ENCODE assay signal across 9 mouse cellular contexts in genomic region chr5:75933521-75934044, GRCm38 (mm10). TPM values are rescaled to one million over a fixed set of nuclear protein-coding genes. Genes with fewer than 3 reads are reported as not detected.
A peak's percentile ranks its signal among the peaks of the same experiment; 100 is the strongest.
DNase-seq lines count a peak whose midpoint lies in the region; ATAC-seq and TF ChIP-seq lines count a peak whose summit lies in the region.
"Had no signal": no experiment of that assay in that cellular context is flagged by ENCODE, and none has a peak within 500 bp of the region (broad histone marks: within the 10 kb centered on the region; RNA-seq: fewer than 3 reads in every experiment).

No protein-coding gene starts in this region.

- no peaks in the 10 kb centered on the region for H3K9me3 ChIP-seq in kidney, embryonic 14.5 days (ENCODE audit: control insufficient read depth, low read length)
- H3K9me3 ChIP-seq in heart, postnatal 0 days (replicated peaks; ENCODE audit: control insufficient read depth, low read length): no peaks in the 10 kb centered on the region
- no peaks in the 10 kb centered on the region for H3K9me3 ChIP-seq in forebrain, postnatal 0 days (ENCODE audit: low read length)

- H3K27me3 ChIP-seq in kidney, embryonic 14.5 days (ENCODE audit: control insufficient read depth, insufficient read depth, low read length): no peaks in the 10 kb centered on the region
- H3K27me3 ChIP-seq in heart, postnatal 0 days (ENCODE audit: control insufficient read depth, insufficient read depth, low read length): no peaks in the 10 kb centered on the region
- H3K27me3 ChIP-seq in forebrain, postnatal 0 days (ENCODE audit: insufficient read depth, low read length): no peaks in the 10 kb centered on the region
- H3K27me3 ChIP-seq: CH12.LX had no signal

- H3K36me3 ChIP-seq in kidney, embryonic 14.5 days (ENCODE audit: control insufficient read depth, insufficient read depth, low read length): no peaks in the 10 kb centered on the region
- H3K36me3 ChIP-seq in heart, postnatal 0 days (replicated peaks; ENCODE audit: control insufficient read depth, insufficient read depth, low read length): peaks cover 10% of the 10 kb centered on the region; the same call in 1 of the 2 replicates
- no peaks in the 10 kb centered on the region for H3K36me3 ChIP-seq in forebrain, postnatal 0 days (ENCODE audit: insufficient read depth)

- no peak overlapping the region for H3K4me2 ChIP-seq in kidney, embryonic 14.5 days (replicated peaks; ENCODE audit: low read depth, low read length)
- H3K4me2 ChIP-seq in heart, postnatal 0 days (ENCODE audit: low read depth, low read length): peak overlapping the region; percentile 40; the same call in 1 of the 2 replicates
- H3K4me2 ChIP-seq in forebrain, postnatal 0 days (ENCODE audit: low read depth): no peak overlapping the region

- H3K9ac ChIP-seq in kidney, embryonic 14.5 days (ENCODE audit: low read depth, low read length): no peak overlapping the region
- no peak overlapping the region for H3K9ac ChIP-seq in heart, postnatal 0 days (replicated peaks; ENCODE audit: low read depth, low read length)
- no peak overlapping the region for H3K9ac ChIP-seq in forebrain, postnatal 0 days

- H3K4me1 ChIP-seq in kidney, embryonic 14.5 days (ENCODE audit: control insufficient read depth, insufficient read depth, low read length): no peaks in the 10 kb centered on the region
- peaks cover 18% of the 10 kb centered on the region for H3K4me1 ChIP-seq in heart, postnatal 0 days (ENCODE audit: control insufficient read depth, insufficient read depth)
- no peaks in the 10 kb centered on the region for H3K4me1 ChIP-seq in forebrain, postnatal 0 days (ENCODE audit: insufficient read depth)

- WGBS in kidney, embryonic 14.5 days: 72% methylated on average over 20 of the region's 20 CpGs
- 48% methylated on average over 20 of the region's 20 CpGs for WGBS in heart, postnatal 0 days
- WGBS in forebrain, postnatal 0 days: 85% methylated on average over 20 of the region's 20 CpGs

- TF ChIP-seq CTCF in heart, postnatal 0 days (IDR thresholded peaks at IDR 0.05; ENCODE audit: low read depth): no peak
- TF ChIP-seq CTCF in forebrain, postnatal 0 days (IDR thresholded peaks at IDR 0.05; ENCODE audit: low read depth): no peak

- H3K4me3 ChIP-seq in kidney, embryonic 14.5 days (ENCODE audit: low read length): no peak overlapping the region
- H3K4me3 ChIP-seq in heart, postnatal 0 days (ENCODE audit: low read depth, low read length): peak overlapping the region; percentile 23; the same call in 1 of the 2 replicates
- H3K4me3 ChIP-seq in forebrain, postnatal 0 days (ENCODE audit: low read depth, low read length): no peak overlapping the region

- DNase-seq in kidney, adult 11 months: peak; percentile 86
- DNase-seq in brain, adult 2 months (ENCODE audit: low read depth, low spot score): peak; percentile 58
- peak; percentile 64 for DNase-seq in heart, postnatal 0 days (ENCODE audit: low spot score)
- DNase-seq in liver: peak; percentile 43
- DNase-seq in natural killer cell, adult 2 months (ENCODE audit: low spot score in 2 of 2): peak; percentile 9 to 32
- no peak for DNase-seq in embryo, embryonic 9.5 days (ENCODE audit: extremely low spot score)
- no peak for DNase-seq in forebrain, postnatal 0 days

- ATAC-seq in kidney, embryonic 14.5 days (ENCODE audit: low FRiP score, low TSS enrichment): no peak
- peak; percentile 85 for ATAC-seq in heart, postnatal 0 days (ENCODE audit: insufficient read depth, low read depth)
- ATAC-seq in forebrain, postnatal 0 days: no peak

- H3K27ac ChIP-seq in kidney, embryonic 14.5 days (ENCODE audit: low read depth, low read length): no peak overlapping the region; the same call in 1 of the 2 replicates
- H3K27ac ChIP-seq in heart, postnatal 0 days (ENCODE audit: low read depth): peak overlapping the region; percentile 79
- H3K27ac ChIP-seq in forebrain, postnatal 0 days (ENCODE audit: low read depth, low read length): no peak overlapping the region

- peak; percentile 87; the same call in 1 of the 2 replicates for TF ChIP-seq EP300 in heart, postnatal 0 days (IDR thresholded peaks at IDR 0.05; ENCODE audit: low read depth)

RNA-seq across cellular contexts. Expression of gene Kdr, which starts 44.7 kb away (rescaled TPM):
- polyA plus RNA-seq in kidney, embryonic 14.5 days (2014; fragmentation: Nextera tagmentation; extraction: Ambion mirVana): 18.4 and 39.5 TPM in 2 replicates
- total RNA-seq in heart, postnatal 0 days (2014; rRNA removed; ENCODE audit: low replicate concordance): 50.9 and 60.1 TPM in 2 replicates
- 27.4 and 30.8 TPM in 2 replicates for polyA plus RNA-seq in heart, postnatal 0 days (2015; fragmentation: Nextera tagmentation; extraction: Ambion mirVana)
- total RNA-seq in forebrain, postnatal 0 days (2014; rRNA removed): 16.9 and 23.4 TPM in 2 replicates
- polyA plus RNA-seq in forebrain, postnatal 0 days (2015; fragmentation: Nextera tagmentation; extraction: Ambion mirVana): 8.1 and 12.6 TPM in 2 replicates
- total RNA-seq: CH12.LX had no signal

Comparison
In these comparisons a context has a peak if more than half of its experiments do, and no peak if none do; other contexts are left out.
1. DNase-seq: peak in kidney, adult 11 months (single experiment), brain, adult 2 months (single experiment), heart, postnatal 0 days (single experiment), liver (single experiment) and natural killer cell, adult 2 months (2 of 2); none in embryo, embryonic 9.5 days (single experiment) and forebrain, postnatal 0 days (single experiment).